ENCODE assay signal across 8 mouse cellular contexts in genomic region chr11:96298895-96299667, GRCm38 (mm10). TPM values are rescaled to one million over a fixed set of nuclear protein-coding genes. Genes with fewer than 3 reads are reported as not detected.
DNase-seq lines count a peak whose midpoint lies in the region; ATAC-seq and TF ChIP-seq lines count a peak whose summit lies in the region.

No protein-coding gene starts in this region.

- DNase-seq in urinary bladder, adult 2 months (ENCODE audit: low spot score), result peak; percentile 61
- DNase-seq in urinary bladder, postnatal 10 days (ENCODE audit: low spot score), result no peak
- DNase-seq in hindbrain, postnatal 0 days (ENCODE audit: low spot score), result no peak
- no peak for DNase-seq in spleen, postnatal 10 days (ENCODE audit: low spot score in 2 of 2)
- no peak for DNase-seq in left cerebral cortex, adult 11 months (ENCODE audit: low spot score)
- DNase-seq in midbrain, embryonic 14.5 days, result no peak

- H3K27me3 ChIP-seq in hindbrain, postnatal 0 days (ENCODE audit: insufficient read depth, low read length), result peaks cover 73% of the 10 kb centered on the region
- peaks cover 100% of the 10 kb centered on the region for H3K27me3 ChIP-seq in limb, embryonic 15.5 days
- peaks cover 68% of the 10 kb centered on the region for H3K27me3 ChIP-seq in stomach, embryonic 16.5 days (ENCODE audit: control insufficient read depth, insufficient read depth, low read length)
- peaks cover 100% of the 10 kb centered on the region for H3K27me3 ChIP-seq in midbrain, embryonic 14.5 days (ENCODE audit: control insufficient read depth, insufficient read depth, low read length)

- ATAC-seq in hindbrain, postnatal 0 days, result 0 out of 2 replicates have a peak, but pooled peaks have one; percentile 56
- no peak for ATAC-seq in limb, embryonic 15.5 days (ENCODE audit: insufficient number of reproducible peaks, low FRiP score, low TSS enrichment, low read depth)
- peak; percentile 32; the same call in 1 of the 2 replicates for ATAC-seq in stomach, embryonic 16.5 days (ENCODE audit: insufficient read depth, low FRiP score)
- ATAC-seq in midbrain, embryonic 14.5 days (ENCODE audit: low FRiP score, low TSS enrichment), result no peak

- H3K36me3 ChIP-seq in hindbrain, postnatal 0 days (ENCODE audit: insufficient read depth, low read length), result no peaks in the 10 kb centered on the region
- no peaks in the 10 kb centered on the region for H3K36me3 ChIP-seq in limb, embryonic 15.5 days
- no peaks in the 10 kb centered on the region for H3K36me3 ChIP-seq in stomach, embryonic 16.5 days (ENCODE audit: control insufficient read depth, insufficient read depth, low read length)
- H3K36me3 ChIP-seq in midbrain, embryonic 14.5 days (ENCODE audit: control insufficient read depth, insufficient read depth, low read length), result no peaks in the 10 kb centered on the region

- peak overlapping the region; percentile 41 for H3K9ac ChIP-seq in hindbrain, postnatal 0 days (replicated peaks; ENCODE audit: low read length)
- H3K9ac ChIP-seq in limb, embryonic 15.5 days, result no peak overlapping the region
- peak overlapping the region; percentile 81 for H3K9ac ChIP-seq in stomach, embryonic 16.5 days (ENCODE audit: low read length)
- no peak overlapping the region for H3K9ac ChIP-seq in midbrain, embryonic 14.5 days (replicated peaks; ENCODE audit: low read length)

- peak overlapping the region; percentile 31 for H3K4me3 ChIP-seq in hindbrain, postnatal 0 days (ENCODE audit: low read length)
- peak overlapping the region; percentile 30 for H3K4me3 ChIP-seq in limb, embryonic 15.5 days
- peak overlapping the region; percentile 58 for H3K4me3 ChIP-seq in stomach, embryonic 16.5 days (replicated peaks; ENCODE audit: low read length)
- H3K4me3 ChIP-seq in midbrain, embryonic 14.5 days (replicated peaks; ENCODE audit: low read depth, low read length), result no peak overlapping the region

- H3K4me2 ChIP-seq in hindbrain, postnatal 0 days (ENCODE audit: low read depth, low read length), result peak overlapping the region; percentile 30
- H3K4me2 ChIP-seq in limb, embryonic 15.5 days, result peak overlapping the region; percentile 39
- peak overlapping the region; percentile 87 for H3K4me2 ChIP-seq in stomach, embryonic 16.5 days (ENCODE audit: low read depth, low read length)
- no peak overlapping the region for H3K4me2 ChIP-seq in midbrain, embryonic 14.5 days (ENCODE audit: low read length)

- no peaks in the 10 kb centered on the region for H3K4me1 ChIP-seq in hindbrain, postnatal 0 days (ENCODE audit: insufficient read depth, low read length)
- H3K4me1 ChIP-seq in limb, embryonic 15.5 days, result peaks cover 32% of the 10 kb centered on the region
- peaks cover 26% of the 10 kb centered on the region for H3K4me1 ChIP-seq in stomach, embryonic 16.5 days (ENCODE audit: control insufficient read depth, insufficient read depth, low read length)
- no peaks in the 10 kb centered on the region for H3K4me1 ChIP-seq in midbrain, embryonic 14.5 days (ENCODE audit: control insufficient read depth, insufficient read depth, low read length)

- 1% methylated on average over 66 of the region's 66 CpGs for WGBS in hindbrain, postnatal 0 days
- WGBS in limb, embryonic 15.5 days, result under 1% methylated on average over 66 of the region's 66 CpGs
- under 1% methylated on average over 66 of the region's 66 CpGs for WGBS in stomach, embryonic 16.5 days
- under 1% methylated on average over 66 of the region's 66 CpGs for WGBS in midbrain, embryonic 14.5 days

- no peak for TF ChIP-seq CTCF in hindbrain, postnatal 0 days (IDR thresholded peaks at IDR 0.05; ENCODE audit: low read depth)

- no peaks in the 10 kb centered on the region for H3K9me3 ChIP-seq in hindbrain, postnatal 0 days (ENCODE audit: low read length)
- no peaks in the 10 kb centered on the region for H3K9me3 ChIP-seq in limb, embryonic 15.5 days
- H3K9me3 ChIP-seq in stomach, embryonic 16.5 days (replicated peaks; ENCODE audit: control insufficient read depth, low read length), result no peaks in the 10 kb centered on the region
- no peaks in the 10 kb centered on the region for H3K9me3 ChIP-seq in midbrain, embryonic 14.5 days (ENCODE audit: control insufficient read depth, low read length)

- H3K27ac ChIP-seq in hindbrain, postnatal 0 days, result 0 out of 2 replicates have a peak overlapping the region, but pooled peaks have one; percentile 26
- no peak overlapping the region for H3K27ac ChIP-seq in limb, embryonic 15.5 days
- H3K27ac ChIP-seq in stomach, embryonic 16.5 days (ENCODE audit: low read length), result peak overlapping the region; percentile 73
- no peak overlapping the region for H3K27ac ChIP-seq in midbrain, embryonic 14.5 days (replicated peaks; ENCODE audit: low read depth, low read length)

RNA-seq across cellular contexts. Expression of gene Hoxb5, which starts 4.1 kb away (rescaled TPM):
- polyA plus RNA-seq in urinary bladder, adult 2 months (2012; rRNA removed), result 5.8 and 7.4 TPM in 2 replicates
- 16.5 and 24.3 TPM in 2 replicates for total RNA-seq in hindbrain, postnatal 0 days (2014; rRNA removed)
- polyA plus RNA-seq in hindbrain, postnatal 0 days (2015; fragmentation: Nextera tagmentation; extraction: Ambion mirVana), result 109 and 113 TPM in 2 replicates
- 0.60 and 0.73 TPM in 2 replicates for polyA plus RNA-seq in limb, embryonic 15.5 days (2015; fragmentation: Nextera tagmentation; extraction: Ambion mirVana)
- polyA plus RNA-seq in stomach, embryonic 16.5 days (2015; fragmentation: Nextera tagmentation; extraction: Ambion mirVana), result 13.8 TPM in 2 replicates
- not detected in 2 replicates for polyA plus RNA-seq in midbrain, embryonic 14.5 days (2014; fragmentation: Nextera tagmentation; extraction: Ambion mirVana)

RNA-seq across cellular contexts. Expression of gene Hoxb6, which starts 6.8 kb away (rescaled TPM):
- 12.9 and 13.7 TPM in 2 replicates for polyA plus RNA-seq in urinary bladder, adult 2 months (2012; rRNA removed)
- 23.2 and 30.2 TPM in 2 replicates for total RNA-seq in hindbrain, postnatal 0 days (2014; rRNA removed)
- polyA plus RNA-seq in hindbrain, postnatal 0 days (2015; fragmentation: Nextera tagmentation; extraction: Ambion mirVana), result 29.0 and 36.3 TPM in 2 replicates
- 0.31 and 0.55 TPM in 2 replicates for polyA plus RNA-seq in limb, embryonic 15.5 days (2015; fragmentation: Nextera tagmentation; extraction: Ambion mirVana)
- polyA plus RNA-seq in stomach, embryonic 16.5 days (2015; fragmentation: Nextera tagmentation; extraction: Ambion mirVana), result 5.6 and 8.3 TPM in 2 replicates
- not detected in 2 replicates for polyA plus RNA-seq in midbrain, embryonic 14.5 days (2014; fragmentation: Nextera tagmentation; extraction: Ambion mirVana)

RNA-seq across cellular contexts. Expression of gene Hoxb7, which starts 12.7 kb away (rescaled TPM):
- polyA plus RNA-seq in urinary bladder, adult 2 months (2012; rRNA removed), result 9.5 and 9.6 TPM in 2 replicates
- total RNA-seq in hindbrain, postnatal 0 days (2014; rRNA removed), result 11.0 and 21.7 TPM in 2 replicates
- 10.1 and 16.8 TPM in 2 replicates for polyA plus RNA-seq in hindbrain, postnatal 0 days (2015; fragmentation: Nextera tagmentation; extraction: Ambion mirVana)
- polyA plus RNA-seq in limb, embryonic 15.5 days (2015; fragmentation: Nextera tagmentation; extraction: Ambion mirVana), result 3.3 and 4.2 TPM in 2 replicates
- polyA plus RNA-seq in stomach, embryonic 16.5 days (2015; fragmentation: Nextera tagmentation; extraction: Ambion mirVana), result 6.3 and 8.3 TPM in 2 replicates
- polyA plus RNA-seq in midbrain, embryonic 14.5 days (2014; fragmentation: Nextera tagmentation; extraction: Ambion mirVana), result not detected in 2 replicates

RNA-seq across cellular contexts. Expression of gene Hoxb8, which starts 17.4 kb away (rescaled TPM):
- 12.0 and 13.4 TPM in 2 replicates for polyA plus RNA-seq in urinary bladder, adult 2 months (2012; rRNA removed)
- 28.0 and 66.5 TPM in 2 replicates for total RNA-seq in hindbrain, postnatal 0 days (2014; rRNA removed)
- polyA plus RNA-seq in hindbrain, postnatal 0 days (2015; fragmentation: Nextera tagmentation; extraction: Ambion mirVana), result 4.6 and 6.2 TPM in 2 replicates
- polyA plus RNA-seq in limb, embryonic 15.5 days (2015; fragmentation: Nextera tagmentation; extraction: Ambion mirVana), result 0.36 and 0.37 TPM in 2 replicates
- 0.44 and 1.5 TPM in 2 replicates for polyA plus RNA-seq in stomach, embryonic 16.5 days (2015; fragmentation: Nextera tagmentation; extraction: Ambion mirVana)
- not detected in 2 replicates for polyA plus RNA-seq in midbrain, embryonic 14.5 days (2014; fragmentation: Nextera tagmentation; extraction: Ambion mirVana)

RNA-seq across cellular contexts. Expression of gene Hoxb4, which starts 19.0 kb away (rescaled TPM):
- 6.8 and 7.6 TPM in 2 replicates for polyA plus RNA-seq in urinary bladder, adult 2 months (2012; rRNA removed)
- total RNA-seq in hindbrain, postnatal 0 days (2014; rRNA removed), result 4.2 and 8.6 TPM in 2 replicates
- 2.4 and 3.3 TPM in 2 replicates for polyA plus RNA-seq in hindbrain, postnatal 0 days (2015; fragmentation: Nextera tagmentation; extraction: Ambion mirVana)
- polyA plus RNA-seq in limb, embryonic 15.5 days (2015; fragmentation: Nextera tagmentation; extraction: Ambion mirVana), result 0.29 and 0.41 TPM in 2 replicates
- 2.2 and 2.7 TPM in 2 replicates for polyA plus RNA-seq in stomach, embryonic 16.5 days (2015; fragmentation: Nextera tagmentation; extraction: Ambion mirVana)
- not detected in 2 replicates for polyA plus RNA-seq in midbrain, embryonic 14.5 days (2014; fragmentation: Nextera tagmentation; extraction: Ambion mirVana)

Comparison
In these comparisons a context has a peak if more than half of its experiments do, and no peak if none do; other contexts are left out.
1. ATAC-seq: peak in hindbrain, postnatal 0 days (single experiment) and stomach, embryonic 16.5 days (single experiment); none in limb, embryonic 15.5 days (single experiment) and midbrain, embryonic 14.5 days (single experiment).
2. H3K27ac ChIP-seq: peak in hindbrain, postnatal 0 days (single experiment) and stomach, embryonic 16.5 days (single experiment); none in limb, embryonic 15.5 days (single experiment) and midbrain, embryonic 14.5 days (single experiment).
3. H3K9ac ChIP-seq: peak in hindbrain, postnatal 0 days (single experiment) and stomach, embryonic 16.5 days (single experiment); none in limb, embryonic 15.5 days (single experiment) and midbrain, embryonic 14.5 days (single experiment).